Comparison of ENCODE assay signal across 9 mouse cellular contexts in the genomic region with DNA sequence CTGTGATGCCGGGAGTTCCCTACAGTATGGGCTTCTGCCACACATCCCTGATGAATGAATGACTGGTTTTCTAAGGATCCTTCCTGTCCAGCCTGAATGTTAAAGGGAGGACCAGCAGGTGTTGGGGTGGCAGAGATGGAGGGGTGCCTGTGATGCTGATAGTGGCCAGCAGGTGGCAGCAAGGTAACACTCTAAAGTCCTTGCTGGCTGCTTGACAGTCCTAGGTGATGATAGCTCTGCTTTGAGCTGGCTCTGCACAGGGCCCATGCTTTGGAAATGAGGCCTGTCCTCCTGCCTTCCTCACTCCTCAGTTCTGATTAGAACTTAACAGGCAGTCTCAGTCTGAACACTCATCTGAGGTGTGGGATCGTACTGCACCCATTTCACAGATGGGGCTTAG. TPM values are rescaled to one million over a fixed set of nuclear protein-coding genes. Genes with fewer than 3 reads are reported as not detected.
A peak's percentile ranks its signal among the peaks of the same experiment; 100 is the strongest.
DNase-seq lines count a peak whose midpoint lies in the region; ATAC-seq and TF ChIP-seq lines count a peak whose summit lies in the region.
"Had no signal": no experiment of that assay in that cellular context is flagged by ENCODE, and none has a peak within 500 bp of the region (broad histone marks: within the 10 kb centered on the region; RNA-seq: fewer than 3 reads in every experiment).

No protein-coding gene starts in this region.

- no peak overlapping the region for H3K4me3 ChIP-seq in MEL (ENCODE audit: control insufficient read depth in 1 of 2, insufficient read depth in 1 of 2, low read depth in 2 of 2, low read length in 2 of 2)
- H3K4me3 ChIP-seq in forebrain, embryonic 11.5 days (ENCODE audit: low read depth, low read length), result no peak overlapping the region
- no peak overlapping the region for H3K4me3 ChIP-seq in lung, embryonic 15.5 days

- intact Hi-C loops in heart, postnatal 14 days (cut with DNase I), result loop anchor here (2.0 to 5.0 kb wide), 5 partner anchors 38 to 412 kb away; a partner anchor contains a TSS

- no peak overlapping the region for H3K9ac ChIP-seq in MEL (ENCODE audit: control insufficient read depth, low read depth, low read length, poor library complexity, severe bottlenecking)
- no peak overlapping the region for H3K9ac ChIP-seq in forebrain, embryonic 11.5 days (ENCODE audit: low read length)
- H3K9ac ChIP-seq in lung, embryonic 15.5 days, result no peak overlapping the region

- peak; percentile 73 for DNase-seq in MEL (ENCODE audit: low read depth, low spot score)
- peak; percentile 39 for DNase-seq in c-Kit-positive CD71-negative TER-119-negative erythroid progenitor cells, embryonic 14.5 days (ENCODE audit: low read depth)
- DNase-seq in forebrain, embryonic 11.5 days (ENCODE audit: low spot score), result peak; percentile 92
- DNase-seq in heart, postnatal 14 days, result peak; percentile 79 to 84
- peak; percentile 87 to 88 for DNase-seq in kidney, postnatal 4 days
- DNase-seq in retina, adult 2 months (ENCODE audit: low read depth, low spot score), result peak; percentile 61
- peak; percentile 16 to 69 for DNase-seq in thymus, postnatal 10 days (ENCODE audit: low spot score in 2 of 2)

- TF ChIP-seq EP300 in MEL (IDR thresholded peaks at IDR 0.05; ENCODE audit: low read depth in 1 of 2, low read length in 2 of 2), result no peak

- H3K36me3 ChIP-seq in MEL (ENCODE audit: control insufficient read depth in 1 of 2, insufficient read depth in 2 of 2, low read length in 2 of 2), result no peaks in the 10 kb centered on the region
- no peaks in the 10 kb centered on the region for H3K36me3 ChIP-seq in forebrain, embryonic 11.5 days (ENCODE audit: control insufficient read depth, insufficient read depth, low read length)
- H3K36me3 ChIP-seq in lung, embryonic 15.5 days, result no peaks in the 10 kb centered on the region

- no peak for TF ChIP-seq POLR2A in MEL (IDR thresholded peaks at IDR 0.05; ENCODE audit: control insufficient read depth in 1 of 2, insufficient read depth in 1 of 2, low read depth in 1 of 2, low read length in 2 of 2, poor library complexity in 1 of 2)

- no peaks in the 10 kb centered on the region for H3K27me3 ChIP-seq in MEL (ENCODE audit: control insufficient read depth in 1 of 2, insufficient read depth in 2 of 2, low read length in 2 of 2)
- peaks cover 38% of the 10 kb centered on the region for H3K27me3 ChIP-seq in forebrain, embryonic 11.5 days (ENCODE audit: control insufficient read depth, insufficient read depth, low read length)
- H3K27me3 ChIP-seq in lung, embryonic 15.5 days, result peaks cover 74% of the 10 kb centered on the region

- WGBS in forebrain, embryonic 11.5 days, result 39% methylated on average over 2 of the region's 2 CpGs
- 44% methylated on average over 2 of the region's 2 CpGs for WGBS in lung, embryonic 15.5 days

- no peaks in the 10 kb centered on the region for H3K79me2 ChIP-seq in MEL (ENCODE audit: control insufficient read depth, insufficient read depth, low read length, poor library complexity)

- peak; percentile 90 to 91 (median 91) for TF ChIP-seq CTCF in MEL (IDR thresholded peaks at IDR 0.05 in 2 of 3, conservative IDR thresholded peaks at IDR 0.05 in 1 of 3; ENCODE audit: control insufficient read depth in 1 of 3, insufficient read depth in 1 of 3, low read depth in 2 of 3, low read length in 3 of 3, poor library complexity in 1 of 3, severe bottlenecking in 1 of 3)

- no peaks in the 10 kb centered on the region for H3K4me1 ChIP-seq in MEL (ENCODE audit: control insufficient read depth in 1 of 2, insufficient read depth in 2 of 2, low read length in 2 of 2)
- H3K4me1 ChIP-seq in forebrain, embryonic 11.5 days (replicated peaks; ENCODE audit: control insufficient read depth, insufficient read depth, low read length), result peaks cover 35% of the 10 kb centered on the region
- 0 out of 2 replicates have a peak, but pooled peaks cover 3% of the 10 kb centered on the region for H3K4me1 ChIP-seq in lung, embryonic 15.5 days

- peak; percentile 40; the same call in 1 of the 2 replicates for ATAC-seq in forebrain, embryonic 11.5 days (replicated peaks; ENCODE audit: low FRiP score)
- 0 out of 2 replicates have a peak, but pooled peaks have one; percentile 16 for ATAC-seq in lung, embryonic 15.5 days (ENCODE audit: borderline replicate concordance, extremely low read depth, low FRiP score, low TSS enrichment)

- peak; percentile 92 for TF ChIP-seq RAD21 in MEL (IDR thresholded peaks at IDR 0.05; ENCODE audit: low read depth, low read length)

- no peak overlapping the region for H3K4me2 ChIP-seq in forebrain, embryonic 11.5 days (ENCODE audit: low read depth, low read length, severe bottlenecking)
- H3K4me2 ChIP-seq in lung, embryonic 15.5 days, result no peak overlapping the region

- H3K27ac ChIP-seq in MEL (ENCODE audit: control insufficient read depth, low read depth, low read length), result no peak overlapping the region
- H3K27ac ChIP-seq in forebrain, embryonic 11.5 days (ENCODE audit: low read depth, low read length), result no peak overlapping the region
- H3K27ac ChIP-seq in lung, embryonic 15.5 days, result no peak overlapping the region

- H3K9me3 ChIP-seq in MEL (replicated peaks; ENCODE audit: insufficient read depth, low read length), result no peaks in the 10 kb centered on the region
- H3K9me3 ChIP-seq in forebrain, embryonic 11.5 days (ENCODE audit: control insufficient read depth, low read length), result no peaks in the 10 kb centered on the region
- H3K9me3 ChIP-seq in lung, embryonic 15.5 days, result no peaks in the 10 kb centered on the region

TF ChIP-seq in MEL, 35 proteins besides CTCF, POLR2A, EP300 and RAD21:
- TF ChIP-seq ZC3H11A (IDR thresholded peaks at IDR 0.05; ENCODE audit: low read depth, low read length), result peak; percentile 97
- TF ChIP-seq SMC3 (IDR thresholded peaks at IDR 0.05; ENCODE audit: low read depth, low read length), result peak; percentile 95
- no peak for TF ChIP-seq SIN3A (IDR thresholded peaks at IDR 0.05; ENCODE audit: low read length)
TF ChIP-seq in MEL: peak in this region for 2.

RNA-seq across cellular contexts. Expression of a gene that starts 15.6 kb away (rescaled TPM):
- total RNA-seq in MEL (2012; rRNA removed), result not detected in 2 replicates
- not detected for polyA plus RNA-seq in MEL (2012; ENCODE audit: insufficient read depth in 1 of 2, insufficient read length in 2 of 2, low read depth in 1 of 2, low replicate concordance in 2 of 2, missing spikeins in 1 of 2)
- not detected in 2 replicates for polyA plus RNA-seq in forebrain, embryonic 11.5 days (2014; fragmentation: Nextera tagmentation; extraction: Ambion mirVana)
- total RNA-seq in heart, postnatal 14 days (2021), result not detected
- not detected in 2 replicates for polyA plus RNA-seq in lung, embryonic 15.5 days (2015; fragmentation: Nextera tagmentation; extraction: Ambion mirVana)
- polyA plus RNA-seq: heart, embryonic 16.5 days had no signal

RNA-seq across cellular contexts. Expression of a gene that starts 19.5 kb away (rescaled TPM):
- not detected in 2 replicates for total RNA-seq in MEL (2012; rRNA removed)
- polyA plus RNA-seq in MEL (2012; ENCODE audit: insufficient read depth in 1 of 2, insufficient read length in 2 of 2, low read depth in 1 of 2, low replicate concordance in 2 of 2, missing spikeins in 1 of 2), result under 1 TPM in 1 of 2 experiments, not detected in 1; 0.08 TPM
- 3.9 and 4.2 TPM in 2 replicates for polyA plus RNA-seq in forebrain, embryonic 11.5 days (2014; fragmentation: Nextera tagmentation; extraction: Ambion mirVana)
- 1 to 10 TPM; 2.4 to 3.0 TPM for total RNA-seq in heart, postnatal 14 days (2021)
- polyA plus RNA-seq in lung, embryonic 15.5 days (2015; fragmentation: Nextera tagmentation; extraction: Ambion mirVana), result 30.2 and 35.4 TPM in 2 replicates

RNA-seq across cellular contexts. Expression of a gene that starts 40.3 kb away (rescaled TPM):
- 35.1 and 35.8 TPM in 2 replicates for total RNA-seq in MEL (2012; rRNA removed)
- polyA plus RNA-seq in MEL (2012; ENCODE audit: insufficient read depth in 1 of 2, insufficient read length in 2 of 2, low read depth in 1 of 2, low replicate concordance in 2 of 2, missing spikeins in 1 of 2), result 10 to 100 TPM; 61.0 to 76.6 TPM
- polyA plus RNA-seq in forebrain, embryonic 11.5 days (2014; fragmentation: Nextera tagmentation; extraction: Ambion mirVana), result 113 and 114 TPM in 2 replicates
- total RNA-seq in heart, postnatal 14 days (2021), result 10 to 100 TPM; 19.7 to 22.8 TPM
- 67.4 and 73.8 TPM in 2 replicates for polyA plus RNA-seq in lung, embryonic 15.5 days (2015; fragmentation: Nextera tagmentation; extraction: Ambion mirVana)

Comparison
In these comparisons a context has a peak if more than half of its experiments do, and no peak if none do; other contexts are left out.
1. DNase-seq: peak in every context shown above with its lines; median percentile 92 in forebrain, embryonic 11.5 days; 88 in kidney, postnatal 4 days; 82 in heart, postnatal 14 days; 73 in MEL; 61 in retina, adult 2 months; 42 in thymus, postnatal 10 days; 39 in c-Kit-positive CD71-negative TER-119-negative erythroid progenitor cells, embryonic 14.5 days.